Mouse (Mus musculus) C2C12 (cell line): ENCODE results near the gene Apol7c.

Experiments used
- CEBPB ChIP-seq: IDR thresholded peaks from one replicate; pipeline ENCODE4 v1.6.1; 2011; ENCODE audit warnings: low read depth, mild to moderate bottlenecking, control low read depth, moderate library complexity
- CTCF ChIP-seq: IDR thresholded peaks from one replicate; pipeline ENCODE4 v1.5.1; 2011; ENCODE audit not compliant: control insufficient read depth, insufficient read depth, insufficient read length
- FOSL1 ChIP-seq: IDR thresholded peaks from one replicate; pipeline ENCODE4 v1.8.0; 2011; ENCODE audit warnings: mild to moderate bottlenecking, low read length; ENCODE audit not compliant: poor library complexity, insufficient read depth, severe bottlenecking
- MAX ChIP-seq: IDR thresholded peaks from one replicate; pipeline ENCODE4 v1.6.1; 2011; ENCODE audit warnings: mild to moderate bottlenecking, control low read depth
- MYOD1 ChIP-seq: IDR thresholded peaks from one replicate; pipeline ENCODE4 v1.6.1; 2011; ENCODE audit warnings: low read depth; ENCODE audit not compliant: control insufficient read depth, insufficient read length
- MYOG ChIP-seq: IDR thresholded peaks from one replicate; pipeline ENCODE4 v1.6.1; 2011; ENCODE audit not compliant: control insufficient read depth, insufficient read length; ENCODE audit errors: extremely low read depth
- USF1 ChIP-seq: IDR thresholded peaks from one replicate; pipeline ENCODE4 v1.6.1; 2011; ENCODE audit warnings: low read depth, mild to moderate bottlenecking, control low read depth, moderate library complexity

GRCm38 (mm10) chr15:77581681-77582080 lies 48.6 kb upstream of the Apol7c start:
- TF ChIP-seq CTCF (no peak), MYOD1 (no peak), CEBPB (no peak), MYOG (no peak), MAX (no peak), USF1 (no peak), FOSL1 (no peak)
